Mouse (Mus musculus) kidney, adult 2 months (tissue): ENCODE measurements around the gene Mybbp1a.

Source experiments
- CTCF ChIP-seq: fragments of 200-500 bp; conservative IDR thresholded peaks from 2 replicates; pipeline ENCODE4 v1.5.1; 2011; ENCODE audit warnings: low read depth, mild to moderate bottlenecking, control low read depth, low read length, moderate library complexity, mixed read lengths; ENCODE audit not compliant: insufficient read depth, insufficient read length
- POLR2A ChIP-seq: fragments of 200-500 bp; IDR thresholded peaks from one replicate; pipeline ENCODE4 v1.6.1; 2011; ENCODE audit warnings: low read depth, low read length, control low read depth

- TF ChIP-seq CTCF (no peak), POLR2A (no peak)
These were observed 11.0 kb downstream of the Mybbp1a start for GRCm38 (mm10) chr11:72452140-72452665.
